Mouse (Mus musculus): Measurements from ENCODE around the gene Stard7. TPM values are rescaled to one million over a fixed set of nuclear protein-coding genes. Genes with fewer than 3 reads are reported as not detected.
A peak's percentile ranks its signal among the peaks of the same experiment; 100 is the strongest.

Stard7 gene
- polyA plus RNA-seq (2014; fragmentation: Nextera tagmentation; extraction: Ambion mirVana) = 103 and 110 TPM in 2 replicates

DNA sequence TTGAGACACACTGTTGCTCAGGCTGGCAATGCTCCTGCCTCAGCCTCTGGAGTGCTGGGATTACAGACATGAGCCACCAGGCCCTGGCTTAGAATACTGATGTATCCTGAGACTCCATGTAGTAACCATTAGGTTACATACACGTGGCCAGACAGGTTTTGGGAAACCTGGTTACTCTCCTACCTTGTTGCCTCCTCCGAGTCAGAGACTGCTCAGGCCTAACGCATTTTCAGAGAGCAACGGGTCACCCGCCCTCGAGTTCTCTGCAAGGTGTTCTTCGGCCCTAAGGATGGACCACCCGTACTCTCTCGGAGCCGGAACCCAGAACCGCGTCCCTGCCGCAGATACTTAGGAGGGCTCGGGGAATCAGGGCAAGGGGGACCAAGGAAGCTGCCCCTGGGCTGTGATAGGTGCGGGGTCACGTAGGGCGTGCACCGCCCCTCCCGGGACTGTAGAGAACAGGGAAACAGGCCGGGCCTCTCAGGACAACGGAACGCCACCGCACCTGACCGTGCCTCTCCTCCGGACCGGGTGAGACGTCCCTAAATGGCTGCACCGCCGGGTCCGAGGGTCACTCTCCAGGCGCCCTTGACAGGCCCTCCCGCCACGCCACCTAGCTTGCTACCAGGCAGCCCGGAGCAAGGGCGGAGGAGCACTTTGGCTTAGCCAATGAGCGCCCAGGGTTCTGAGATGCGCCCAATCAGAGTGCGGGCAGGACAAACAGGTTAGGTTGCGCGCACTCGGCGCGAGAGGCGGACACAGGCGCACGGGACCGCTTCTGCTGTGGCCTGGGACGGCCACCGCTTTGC lies at the start of gene Stard7:
Gene Stard7, plus strand, starts transcription at position 728 of the 809 bp plus-strand sequence.
- H3K4me1 ChIP-seq (ENCODE audit: control insufficient read depth, insufficient read depth, low read length) = peaks cover 11% of the 10 kb centered on the region; the same call in 1 of the 2 replicates
- H3K27me3 ChIP-seq (ENCODE audit: control insufficient read depth, insufficient read depth, low read length) = no peaks in the 10 kb centered on the region
- under 1% methylated on average over 49 of the region's 49 CpGs for WGBS
- peak within 1 kb of the TSS; percentile 76 for H3K9ac ChIP-seq (replicated peaks; ENCODE audit: low read depth, low read length)
- peak within 1 kb of the TSS; percentile 82 for H3K4me3 ChIP-seq (ENCODE audit: low read depth, low read length)
- H3K27ac ChIP-seq (ENCODE audit: low read depth, low read length) = peak within 1 kb of the TSS; percentile 88
- no peaks in the 10 kb centered on the region for H3K9me3 ChIP-seq (ENCODE audit: control insufficient read depth, low read length)
- ATAC-seq (ENCODE audit: low read depth) = peak; percentile 99
- no peaks in the 10 kb centered on the region for H3K36me3 ChIP-seq (ENCODE audit: control insufficient read depth, insufficient read depth, low read length)
- peak within 1 kb of the TSS; percentile 82 for H3K4me2 ChIP-seq (ENCODE audit: low read depth, low read length)

DNA sequence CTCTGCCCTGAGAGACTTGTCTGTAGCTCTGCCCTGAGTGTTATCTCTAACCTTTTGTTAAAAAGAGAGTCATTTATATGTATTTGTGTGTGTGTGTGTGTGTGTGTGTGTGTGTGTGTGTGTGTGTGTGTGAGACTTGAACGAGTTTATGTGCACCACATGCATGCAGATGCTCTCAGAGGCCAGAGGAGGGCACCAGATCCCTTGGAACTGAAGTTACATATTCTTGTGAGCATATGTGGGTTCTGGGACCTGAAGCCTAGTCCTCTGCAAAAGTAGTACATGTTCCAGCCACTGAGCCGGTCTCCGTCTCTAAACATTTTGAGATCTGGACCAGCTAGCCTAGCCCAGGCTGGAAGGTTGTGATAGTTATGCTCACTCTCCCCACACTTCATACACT lies 44.8 kb upstream of the Stard7 start:
- no peak overlapping the region for H3K9ac ChIP-seq (replicated peaks; ENCODE audit: low read depth, low read length)
- H3K4me2 ChIP-seq (ENCODE audit: low read depth, low read length) = no peak overlapping the region
- WGBS = 98% methylated on average over 3 of the region's 3 CpGs
- H3K27me3 ChIP-seq (ENCODE audit: control insufficient read depth, insufficient read depth, low read length) = no peaks in the 10 kb centered on the region
- no peaks in the 10 kb centered on the region for H3K4me1 ChIP-seq (ENCODE audit: control insufficient read depth, insufficient read depth, low read length)
- H3K36me3 ChIP-seq (ENCODE audit: control insufficient read depth, insufficient read depth, low read length) = peaks cover 82% of the 10 kb centered on the region
- H3K27ac ChIP-seq (ENCODE audit: low read depth, low read length) = no peak overlapping the region
- H3K4me3 ChIP-seq (ENCODE audit: low read depth, low read length) = no peak overlapping the region
- ATAC-seq (ENCODE audit: low read depth) = no peak
- H3K9me3 ChIP-seq (ENCODE audit: control insufficient read depth, low read length) = no peaks in the 10 kb centered on the region

DNA sequence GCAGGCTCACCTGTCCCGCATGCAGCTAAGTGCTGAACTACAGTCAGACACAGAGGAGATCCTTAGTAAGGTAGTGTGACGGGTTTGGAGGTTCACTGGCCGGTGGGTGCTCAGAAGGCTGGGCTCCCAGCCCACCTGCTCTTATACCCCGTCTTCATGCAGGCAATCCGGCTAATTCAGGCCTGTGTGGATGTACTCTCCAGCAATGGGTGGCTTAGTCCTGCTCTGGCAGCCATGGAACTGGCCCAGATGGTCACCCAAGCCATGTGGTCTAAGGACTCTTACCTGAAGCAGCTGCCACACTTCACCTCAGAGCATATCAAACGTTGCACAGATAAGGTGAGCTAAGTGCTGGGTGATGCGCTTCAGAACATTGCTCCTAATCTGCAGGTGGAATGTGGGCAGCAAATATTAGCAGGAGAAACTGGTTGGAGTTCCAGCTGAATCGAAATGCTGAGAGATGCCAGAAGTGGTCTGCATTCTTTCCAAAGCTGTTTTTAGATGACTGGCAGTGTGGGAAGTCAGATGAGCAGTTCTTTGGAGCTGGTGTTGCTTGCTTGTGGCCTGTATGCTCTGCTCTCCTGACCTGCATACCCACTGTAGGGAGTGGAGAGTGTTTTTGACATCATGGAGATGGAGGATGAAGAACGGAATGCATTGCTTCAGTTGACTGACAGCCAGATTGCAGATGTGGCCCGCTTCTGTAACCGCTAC lies 32.0 kb upstream of the Stard7 start:
- no peaks in the 10 kb centered on the region for H3K9me3 ChIP-seq (ENCODE audit: control insufficient read depth, low read length)
- H3K27me3 ChIP-seq (ENCODE audit: control insufficient read depth, insufficient read depth, low read length) = no peaks in the 10 kb centered on the region
- no peak overlapping the region for H3K4me2 ChIP-seq (ENCODE audit: low read depth, low read length)
- no peak overlapping the region for H3K4me3 ChIP-seq (ENCODE audit: low read depth, low read length)
- 99% methylated on average over 11 of the region's 11 CpGs for WGBS
- H3K27ac ChIP-seq (ENCODE audit: low read depth, low read length) = no peak overlapping the region
- no peak for ATAC-seq (ENCODE audit: low read depth)
- H3K9ac ChIP-seq (replicated peaks; ENCODE audit: low read depth, low read length) = no peak overlapping the region
- no peaks in the 10 kb centered on the region for H3K4me1 ChIP-seq (ENCODE audit: control insufficient read depth, insufficient read depth, low read length)
- peaks cover 83% of the 10 kb centered on the region for H3K36me3 ChIP-seq (ENCODE audit: control insufficient read depth, insufficient read depth, low read length)

DNA sequence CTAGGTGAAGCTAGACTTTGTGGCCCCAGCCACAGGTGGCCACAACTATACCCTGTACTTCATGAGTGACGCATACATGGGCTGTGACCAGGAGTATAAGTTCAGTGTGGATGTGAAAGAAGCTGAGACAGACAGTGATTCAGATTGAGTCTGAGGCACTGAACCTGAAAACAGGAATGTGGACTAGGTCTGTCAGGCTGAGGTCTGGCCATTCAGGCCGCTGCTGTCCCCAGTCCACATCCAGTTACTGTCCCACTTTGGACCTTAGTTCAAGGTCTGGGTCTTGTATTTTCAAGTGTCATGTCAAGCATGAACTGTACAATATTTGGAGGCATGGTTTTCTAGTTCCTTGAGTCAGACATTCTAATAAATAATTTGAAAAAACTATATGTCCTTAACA lies 30.0 kb upstream of the Stard7 start:
- no peaks in the 10 kb centered on the region for H3K9me3 ChIP-seq (ENCODE audit: control insufficient read depth, low read length)
- no peaks in the 10 kb centered on the region for H3K4me1 ChIP-seq (ENCODE audit: control insufficient read depth, insufficient read depth, low read length)
- H3K27ac ChIP-seq (ENCODE audit: low read depth, low read length) = no peak overlapping the region
- H3K9ac ChIP-seq (replicated peaks; ENCODE audit: low read depth, low read length) = no peak overlapping the region
- no peak overlapping the region for H3K4me2 ChIP-seq (ENCODE audit: low read depth, low read length)
- no peak overlapping the region for H3K4me3 ChIP-seq (ENCODE audit: low read depth, low read length)
- H3K27me3 ChIP-seq (ENCODE audit: control insufficient read depth, insufficient read depth, low read length) = no peaks in the 10 kb centered on the region
- H3K36me3 ChIP-seq (ENCODE audit: control insufficient read depth, insufficient read depth, low read length) = peaks cover 73% of the 10 kb centered on the region
- 98% methylated on average over 2 of the region's 2 CpGs for WGBS
- ATAC-seq (ENCODE audit: low read depth) = no peak

DNA sequence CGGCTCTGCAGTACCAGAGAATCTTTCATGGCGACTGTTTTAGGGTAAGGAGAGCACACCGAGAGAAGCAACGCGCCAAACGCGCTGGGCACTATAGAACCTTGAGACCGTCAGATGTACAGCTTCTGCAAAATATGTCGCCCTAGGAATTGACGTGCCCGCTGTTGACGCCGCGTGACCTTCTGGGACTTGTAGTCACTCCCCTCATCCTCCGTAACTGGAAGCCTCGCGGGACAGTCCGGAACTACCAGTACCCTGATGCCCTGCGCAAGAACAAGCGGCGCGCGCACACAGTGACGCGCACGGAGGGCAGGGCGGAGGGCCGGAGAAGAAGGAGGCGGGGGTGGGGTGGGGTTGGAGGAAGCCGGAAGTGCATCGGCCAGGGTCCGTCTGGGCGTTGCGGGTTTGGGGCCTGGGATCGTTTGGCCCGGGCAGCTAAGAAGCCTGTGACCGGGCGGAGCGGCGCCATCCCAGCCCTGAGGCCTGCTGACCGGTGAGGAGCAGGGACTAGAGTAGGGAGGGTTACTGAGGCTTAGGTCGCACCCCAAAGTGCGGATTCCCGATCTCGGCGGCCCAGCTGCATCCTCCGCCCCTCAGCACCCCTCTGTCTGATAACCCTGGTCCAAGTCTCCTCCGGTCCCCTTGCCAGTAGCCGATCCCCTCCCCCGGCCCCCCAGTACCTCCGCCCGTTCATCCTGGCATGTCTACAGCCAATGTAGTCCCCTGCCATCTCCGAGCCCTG lies 22.3 kb upstream of the Stard7 start, which contains the start of the genes Ciao1 and Tmem127:
Gene Ciao1, minus strand, starts transcription at position 225 of the 742 bp plus-strand sequence.
Gene Tmem127, plus strand, starts transcription at position 317 of the 742 bp plus-strand sequence.
- Histone ChIP-seq H3K4me2 (ENCODE audit: low read depth, low read length) (peak within 1 kb of the TSS; percentile 86), H3K27ac (ENCODE audit: low read depth, low read length) (peak within 1 kb of the TSS; percentile 78), H3K9me3 (ENCODE audit: control insufficient read depth, low read length) (no peaks in the 10 kb centered on the region), H3K27me3 (ENCODE audit: control insufficient read depth, insufficient read depth, low read length) (no peaks in the 10 kb centered on the region), H3K36me3 (ENCODE audit: control insufficient read depth, insufficient read depth, low read length) (peaks cover 13% of the 10 kb centered on the region), H3K4me1 (ENCODE audit: control insufficient read depth, insufficient read depth, low read length) (peaks cover 20% of the 10 kb centered on the region), H3K4me3 (ENCODE audit: low read depth, low read length) (peak within 1 kb of the TSS; percentile 81), H3K9ac (replicated peaks; ENCODE audit: low read depth, low read length) (peak within 1 kb of the TSS; percentile 87)
- ATAC-seq (ENCODE audit: low read depth) = peak; percentile 99
- under 1% methylated on average over 53 of the region's 53 CpGs for WGBS

DNA sequence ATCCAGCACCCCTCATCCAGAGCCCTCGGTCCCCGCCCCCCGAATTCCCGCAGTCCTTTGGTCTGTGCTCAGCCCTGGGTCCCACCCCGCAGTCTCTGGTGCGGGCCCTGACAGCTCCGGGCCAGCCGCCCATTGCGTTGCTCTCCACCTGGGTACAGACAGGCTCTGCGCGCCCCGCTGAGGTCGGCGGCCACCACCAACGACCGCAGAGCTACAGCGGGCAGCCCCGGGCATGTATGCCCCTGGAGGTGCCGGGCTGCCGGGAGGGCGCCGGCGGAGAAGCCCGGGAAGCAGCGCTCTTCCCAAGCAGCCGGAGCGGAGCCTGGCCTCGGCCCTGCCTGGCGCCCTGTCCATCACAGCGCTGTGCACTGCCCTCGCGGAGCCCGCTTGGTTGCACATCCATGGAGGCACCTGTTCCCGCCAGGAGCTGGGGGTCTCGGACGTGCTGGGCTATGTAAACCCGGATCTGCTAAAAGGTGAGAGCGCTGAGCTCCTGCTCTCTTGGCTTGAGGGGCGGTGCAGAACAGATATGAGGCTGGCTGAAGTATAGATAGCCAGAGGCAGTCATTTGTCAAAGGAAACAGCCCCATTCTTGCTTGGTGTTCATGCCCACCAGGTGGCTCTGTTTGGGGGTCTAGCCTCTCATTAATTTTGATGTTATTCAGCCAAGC lies 21.5 kb upstream of the Stard7 start:
- Histone ChIP-seq H3K27ac (ENCODE audit: low read depth, low read length) (peak overlapping the region; percentile 78), H3K27me3 (ENCODE audit: control insufficient read depth, insufficient read depth, low read length) (no peaks in the 10 kb centered on the region), H3K4me1 (ENCODE audit: control insufficient read depth, insufficient read depth, low read length) (peaks cover 20% of the 10 kb centered on the region), H3K4me2 (ENCODE audit: low read depth, low read length) (peak overlapping the region; percentile 86), H3K9me3 (ENCODE audit: control insufficient read depth, low read length) (no peaks in the 10 kb centered on the region), H3K4me3 (ENCODE audit: low read depth, low read length) (peak overlapping the region; percentile 81), H3K36me3 (ENCODE audit: control insufficient read depth, insufficient read depth, low read length) (peaks cover 10% of the 10 kb centered on the region), H3K9ac (replicated peaks; ENCODE audit: low read depth, low read length) (peak overlapping the region; percentile 87)
- ATAC-seq (ENCODE audit: low read depth) = peak; percentile 13; the same call in 1 of the 2 replicates
- WGBS = 1% methylated on average over 39 of the region's 39 CpGs

DNA sequence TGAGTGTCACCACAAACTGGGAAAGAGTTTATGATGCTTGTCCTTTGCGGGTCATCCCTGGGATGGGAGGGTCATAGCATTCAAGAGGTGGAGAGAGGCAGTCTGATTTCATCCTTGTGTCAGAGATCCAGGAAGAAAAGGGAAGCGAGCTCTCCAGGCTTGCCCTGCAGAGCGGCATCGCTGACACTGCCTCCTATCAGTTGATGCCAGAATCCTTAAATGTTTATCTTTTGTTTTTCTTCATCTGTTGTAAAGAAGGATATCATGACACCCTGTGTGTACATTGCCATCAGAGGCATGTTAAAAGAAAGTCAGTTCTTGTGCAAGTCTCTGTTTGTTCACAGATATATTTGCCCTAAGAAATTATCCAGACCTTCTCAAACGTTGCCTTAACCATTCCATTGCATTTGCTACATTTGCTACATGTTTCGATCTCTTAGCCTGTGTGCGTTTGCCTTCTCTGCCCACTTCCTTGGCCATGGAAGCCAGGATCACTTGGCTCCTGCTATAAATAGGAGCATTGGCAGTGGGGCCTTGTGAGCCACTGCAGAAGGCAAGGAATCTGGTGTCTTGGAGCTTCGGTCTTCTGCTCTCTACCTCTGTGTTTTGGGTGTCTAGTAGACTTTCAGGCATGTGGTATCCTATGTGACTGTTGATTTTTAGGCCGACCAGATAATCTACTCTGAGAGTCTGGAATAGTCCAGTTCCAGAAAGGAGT lies 19.6 kb upstream of the Stard7 start:
- peaks cover 3% of the 10 kb centered on the region; the same call in 1 of the 2 replicates for H3K36me3 ChIP-seq (ENCODE audit: control insufficient read depth, insufficient read depth, low read length)
- no peaks in the 10 kb centered on the region for H3K27me3 ChIP-seq (ENCODE audit: control insufficient read depth, insufficient read depth, low read length)
- WGBS = 91% methylated on average over 9 of the region's 9 CpGs
- H3K4me3 ChIP-seq (ENCODE audit: low read depth, low read length) = no peak overlapping the region
- H3K27ac ChIP-seq (ENCODE audit: low read depth, low read length) = no peak overlapping the region
- H3K9me3 ChIP-seq (ENCODE audit: control insufficient read depth, low read length) = no peaks in the 10 kb centered on the region
- no peak overlapping the region for H3K9ac ChIP-seq (replicated peaks; ENCODE audit: low read depth, low read length)
- no peak for ATAC-seq (ENCODE audit: low read depth)
- H3K4me2 ChIP-seq (ENCODE audit: low read depth, low read length) = no peak overlapping the region
- H3K4me1 ChIP-seq (ENCODE audit: control insufficient read depth, insufficient read depth, low read length) = peaks cover 20% of the 10 kb centered on the region

DNA sequence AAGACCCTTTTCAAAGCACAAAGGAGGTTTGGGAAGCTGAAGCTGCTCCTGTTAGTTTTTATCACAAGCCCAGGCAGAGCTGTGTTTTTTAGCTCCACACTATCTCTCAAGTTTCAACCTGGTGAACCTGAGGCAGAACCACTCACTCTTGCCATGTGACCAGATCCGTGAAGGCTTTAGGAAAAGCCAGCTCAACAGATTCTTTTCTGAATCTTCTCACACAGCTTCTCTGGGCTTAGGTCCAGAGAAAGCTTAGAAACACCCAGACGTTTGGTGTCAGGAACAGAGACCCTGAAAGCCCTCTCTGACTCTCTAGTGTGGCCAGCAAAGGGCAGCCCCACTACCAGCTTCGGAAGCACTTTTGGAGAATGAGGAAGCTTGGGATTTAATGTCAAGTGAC lies 18.6 kb upstream of the Stard7 start:
- Histone ChIP-seq H3K4me2 (ENCODE audit: low read depth, low read length) (no peak overlapping the region), H3K9ac (replicated peaks; ENCODE audit: low read depth, low read length) (no peak overlapping the region), H3K36me3 (ENCODE audit: control insufficient read depth, insufficient read depth, low read length) (0 out of 2 replicates have a peak, but pooled peaks cover 4% of the 10 kb centered on the region), H3K27me3 (ENCODE audit: control insufficient read depth, insufficient read depth, low read length) (no peaks in the 10 kb centered on the region), H3K9me3 (ENCODE audit: control insufficient read depth, low read length) (no peaks in the 10 kb centered on the region), H3K4me1 (ENCODE audit: control insufficient read depth, insufficient read depth, low read length) (peaks cover 19% of the 10 kb centered on the region), H3K27ac (ENCODE audit: low read depth, low read length) (no peak overlapping the region), H3K4me3 (ENCODE audit: low read depth, low read length) (no peak overlapping the region)
- 88% methylated on average over 3 of the region's 3 CpGs for WGBS
- no peak for ATAC-seq (ENCODE audit: low read depth)

Data from neural tube, embryonic 14.5 days (tissue).